Mouse (Mus musculus) myocyte (in vitro differentiated cells): ENCODE data around the gene Mapk8ip3.

Experiments used
- CEBPB ChIP-seq: IDR thresholded peaks from 2 replicates; pipeline ENCODE4 v1.6.1; 2011; ENCODE audit warnings: mild to moderate bottlenecking, moderate library complexity; ENCODE audit not compliant: poor library complexity, insufficient read depth, severe bottlenecking
- MAX ChIP-seq: IDR thresholded peaks from one replicate; pipeline ENCODE4 v1.6.1; 2011; ENCODE audit warnings: low read depth, mild to moderate bottlenecking, control low read depth
- POLR2AphosphoS2 ChIP-seq: IDR thresholded peaks from one replicate; pipeline ENCODE4 v1.6.1; 2011; ENCODE audit warnings: low read depth, control low read depth; ENCODE audit not compliant: insufficient read length

GRCm38 (mm10) chr17:24855838-24856464 lies 80.8 kb downstream of the Mapk8ip3 start:
- no peak for TF ChIP-seq MAX
- no peak for TF ChIP-seq POLR2AphosphoS2
- TF ChIP-seq CEBPB = no peak
